Mouse (Mus musculus) gastrocnemius, adult 2 months (tissue): ENCODE measurements around the gene Reck. TPM values are rescaled to one million over a fixed set of nuclear protein-coding genes. Genes with fewer than 3 reads are reported as not detected.

Source experiments
- DNase-seq: peaks from one replicate; pipeline ENCODE4 v3.0.0; 2022
- H3K27ac ChIP-seq: fragments of 200-600 bp; 2 replicates; pipeline ENCODE4 v1.8.1; 2022; ENCODE audit warnings: mild to moderate bottlenecking
- H3K4me3 ChIP-seq: fragments of 200-600 bp; 2 replicates; pipeline ENCODE4 v1.8.1; 2022; ENCODE audit warnings: mild to moderate bottlenecking, moderate library complexity
- CTCF ChIP-seq: fragments of 200-600 bp; IDR thresholded peaks from 2 replicates; pipeline ENCODE4 v1.8.1; 2022; ENCODE audit warnings: antibody characterized with exemption, mild to moderate bottlenecking, moderate library complexity
- intact Hi-C: fragments of 180-260 bp; cut with DNase I; formaldehyde crosslinking; loops from one replicate; pipeline ENCODE4 v1.15.1; 2025
- total RNA-seq, 2 experiments: library from RNA; stranded (reverse); gene quantifications; 2 replicates each; pipeline ENCODE4 v1.2.3; 2021

Gene Reck
- total RNA-seq, 2 experiments from 2014 or later, result 1.6 to 3.6 TPM

DNA sequence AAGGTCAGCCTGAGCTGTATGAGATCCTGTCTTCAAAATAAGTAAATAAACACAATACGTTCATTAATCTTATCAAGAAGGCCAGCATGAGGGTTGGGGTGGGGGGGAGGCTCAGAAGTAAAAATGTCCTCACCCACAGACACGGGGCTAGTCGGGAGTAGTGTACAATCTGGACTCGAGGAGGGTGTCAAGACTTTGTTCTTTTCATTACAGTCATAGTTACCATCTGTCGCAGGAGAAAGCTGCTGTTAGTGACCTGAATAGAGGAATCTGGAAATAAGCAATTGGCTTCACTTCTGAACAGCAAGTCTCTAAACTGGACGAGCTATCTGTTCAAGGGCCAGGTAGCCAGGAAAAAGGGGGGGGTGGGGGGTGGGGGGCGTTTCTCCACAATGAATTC, 829 bp upstream of the Reck start:
- DNase-seq, result no peak
- TF ChIP-seq CTCF, result no peak
- Histone ChIP-seq H3K4me3 (no peak overlapping the region; the same call in 1 of the 2 replicates), H3K27ac (no peak overlapping the region)
- intact Hi-C loops, result no loop called here

DNA sequence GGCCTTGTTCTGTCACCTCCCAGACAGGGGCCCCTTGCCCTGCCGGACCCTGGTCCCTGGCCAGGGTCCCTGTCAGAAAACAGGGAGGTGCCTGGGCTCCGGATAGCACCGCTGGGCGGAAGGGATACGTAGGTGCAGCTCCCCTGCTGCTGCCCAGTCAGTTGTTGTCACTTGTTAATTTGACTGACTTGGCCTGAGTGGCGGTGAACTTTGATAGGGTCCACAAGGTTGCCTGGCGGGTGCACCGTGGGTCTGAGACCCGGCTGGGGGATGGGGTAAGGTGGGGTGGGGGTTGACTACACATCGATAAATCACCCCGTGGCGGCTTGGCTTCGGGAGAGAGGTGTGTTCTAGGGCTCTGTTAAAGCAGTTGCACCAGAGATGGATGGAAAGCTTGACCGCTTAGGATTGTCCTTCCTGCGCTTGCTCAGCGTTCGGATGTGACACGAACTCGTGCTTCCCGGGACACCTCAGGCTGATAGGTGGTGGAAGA, 635 bp downstream of the Reck start:
- intact Hi-C loops, result no loop called here
- no peak for DNase-seq
- peak overlapping the region; percentile 81 for H3K27ac ChIP-seq
- TF ChIP-seq CTCF, result no peak
- H3K4me3 ChIP-seq, result peak overlapping the region; percentile 75

- intact Hi-C loops, result no loop called here
Observed at GRCm38 (mm10) chr4:43877230-43877629, 1.9 kb downstream of the Reck start.

DNA sequence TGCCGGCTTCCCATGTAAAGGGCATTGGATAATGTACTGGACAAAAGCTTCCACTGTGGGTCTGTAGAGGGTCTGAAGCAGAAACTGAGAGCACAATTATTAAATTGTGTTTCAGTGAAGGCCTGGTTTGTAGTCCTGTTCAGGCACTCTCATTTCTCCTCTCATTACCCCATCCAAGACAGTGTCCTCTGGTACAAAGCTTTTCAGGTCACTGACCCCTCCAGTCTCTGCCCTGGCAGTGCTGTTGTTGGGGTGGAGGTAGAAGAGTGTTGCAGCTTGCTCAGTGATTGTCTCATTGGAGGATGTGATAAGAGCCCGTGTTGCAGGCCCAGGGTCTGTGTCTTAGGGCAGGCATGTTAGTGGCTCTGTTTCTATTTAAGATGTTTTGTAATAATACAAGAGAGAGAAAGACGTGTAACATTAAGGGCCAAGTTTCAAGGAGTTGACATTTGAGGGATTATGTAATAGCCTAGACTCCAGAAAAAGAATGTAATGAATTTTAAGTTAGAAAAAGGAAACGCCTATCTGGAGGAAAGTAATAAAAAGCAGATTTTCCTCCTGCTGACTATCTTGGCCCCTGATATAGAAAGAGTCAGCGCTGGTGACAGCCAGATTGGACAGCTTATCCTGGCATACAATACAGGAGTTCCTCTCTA, 2.9 kb downstream of the Reck start:
- DNase-seq, result no peak
- intact Hi-C loops, result no loop called here
- no peak for TF ChIP-seq CTCF
- peak overlapping the region; percentile 69 for H3K27ac ChIP-seq
- no peak overlapping the region for H3K4me3 ChIP-seq

More at GRCm38 (mm10) chr4:43877230-43877629, 1.9 kb downstream of the Reck start:
- no peak for DNase-seq
- Histone ChIP-seq H3K27ac (no peak overlapping the region), H3K4me3 (no peak overlapping the region)
- TF ChIP-seq CTCF, result no peak

GRCm38 (mm10) chr4:43879566-43879965, 4.2 kb downstream of the Reck start:
- H3K4me3 ChIP-seq, result no peak overlapping the region
- intact Hi-C loops, result no loop called here
- H3K27ac ChIP-seq, result no peak overlapping the region
- DNase-seq, result no peak
- TF ChIP-seq CTCF, result no peak

DNA sequence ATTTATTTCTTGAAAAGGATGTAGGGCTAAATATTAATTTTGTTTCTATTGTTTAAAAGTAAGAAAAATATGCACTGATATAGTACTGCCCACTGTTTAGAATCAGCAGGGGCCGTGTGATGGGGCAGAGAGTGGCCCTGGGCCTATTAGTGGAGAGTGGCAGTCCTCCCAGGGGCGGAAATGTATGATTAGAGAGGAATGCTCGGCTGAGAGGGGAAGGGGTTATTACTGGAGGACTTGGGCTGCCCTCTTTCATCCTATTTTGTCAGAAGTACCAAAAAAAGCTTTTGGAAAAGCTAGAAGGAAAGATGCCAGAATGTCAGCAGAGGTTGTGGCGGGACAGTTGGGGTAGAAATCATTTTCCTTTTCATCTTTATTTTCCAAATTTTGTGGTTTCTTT, 8.9 kb downstream of the Reck start:
- intact Hi-C loops, result no loop called here

DNA sequence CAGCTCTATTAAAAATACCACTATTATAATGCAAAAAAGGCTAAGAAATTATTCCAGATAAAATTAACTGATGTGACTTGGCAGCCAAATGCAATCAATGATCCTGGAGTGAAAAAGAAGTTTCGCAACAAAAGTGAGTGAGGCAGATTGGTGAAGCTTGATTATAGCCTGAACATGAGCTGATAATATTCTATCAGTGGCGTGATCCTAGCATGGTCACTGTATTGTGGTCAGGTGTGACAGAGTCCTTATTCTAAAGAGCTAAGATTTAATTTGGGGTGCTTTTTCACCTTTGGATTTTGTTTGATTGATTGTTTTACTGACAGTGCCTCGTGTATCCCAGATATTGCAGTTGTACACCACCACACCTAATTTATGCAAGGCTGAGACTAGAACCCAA, 15.9 kb downstream of the Reck start:
- H3K4me3 ChIP-seq, result no peak overlapping the region
- no peak for DNase-seq
- no peak for TF ChIP-seq CTCF
- intact Hi-C loops, result no loop called here
- H3K27ac ChIP-seq, result no peak overlapping the region

More for the DNA sequence above, 8.9 kb downstream of the Reck start:
- peak overlapping the region; percentile 35; the same call in 1 of the 2 replicates for H3K27ac ChIP-seq
- DNase-seq, result no peak
- H3K4me3 ChIP-seq, result no peak overlapping the region
- no peak for TF ChIP-seq CTCF

DNA sequence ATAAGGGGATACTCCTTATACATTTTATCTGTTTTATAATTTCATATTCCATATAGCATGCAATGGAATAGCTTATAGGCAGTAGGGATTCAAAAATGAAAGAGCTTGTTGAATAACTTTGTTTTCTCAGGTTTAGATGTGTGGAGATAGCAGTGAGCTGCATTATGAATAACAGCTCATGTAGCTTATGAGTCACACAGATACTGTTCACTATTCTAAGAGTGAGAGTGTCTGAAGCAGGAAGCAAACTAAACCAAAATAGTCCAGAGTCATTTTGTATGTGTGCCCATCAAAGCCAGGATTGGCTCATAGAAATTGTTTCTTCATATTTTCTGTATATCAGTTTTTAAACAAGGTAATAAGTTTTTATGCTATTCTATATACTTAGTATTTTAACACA, 21.9 kb downstream of the Reck start:
- intact Hi-C loops, result no loop called here
- no peak for DNase-seq
- TF ChIP-seq CTCF, result no peak
- Histone ChIP-seq H3K27ac (no peak overlapping the region), H3K4me3 (no peak overlapping the region)

DNA sequence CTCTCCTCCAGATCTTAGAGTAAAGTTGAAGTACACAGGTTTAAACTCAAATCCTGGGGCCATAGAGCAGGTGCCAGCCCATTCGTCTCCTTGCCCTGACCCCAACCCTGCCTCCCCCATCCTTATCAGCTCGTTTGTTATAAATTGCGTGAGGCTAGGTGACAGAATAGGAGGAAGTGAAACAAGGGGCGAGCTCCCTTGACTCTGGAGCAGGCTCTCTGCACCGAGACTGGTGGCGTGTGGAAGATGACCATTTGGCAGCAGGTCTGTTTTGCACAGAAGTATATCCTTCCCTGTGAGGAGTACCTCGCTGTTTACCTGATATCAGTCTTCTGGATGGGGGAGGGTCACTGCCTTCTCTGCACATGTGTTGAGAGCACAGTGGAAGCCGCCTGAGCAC, 23.9 kb downstream of the Reck start:
- DNase-seq, result no peak
- H3K4me3 ChIP-seq, result no peak overlapping the region
- H3K27ac ChIP-seq, result no peak overlapping the region
- intact Hi-C loops, result no loop called here
- no peak for TF ChIP-seq CTCF

DNA sequence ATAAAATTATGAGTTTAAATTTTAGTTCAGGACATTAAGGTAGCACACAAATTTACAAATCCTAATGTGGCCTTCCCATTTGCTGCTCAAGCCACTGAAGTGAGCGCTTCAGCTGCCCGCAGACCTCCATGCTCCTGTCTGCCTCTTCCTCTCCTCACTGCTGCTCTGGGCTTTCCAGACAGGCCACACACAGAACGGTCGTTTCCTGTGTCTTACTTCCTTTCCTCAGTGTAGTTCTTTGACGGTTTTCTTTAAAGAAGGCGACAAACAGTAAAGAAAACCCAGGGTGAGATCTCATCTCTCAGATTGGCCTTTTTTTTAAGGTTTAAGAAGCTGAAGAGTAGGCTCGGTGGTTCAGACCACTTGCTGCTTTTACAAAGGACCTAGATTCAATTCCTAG, 28.4 kb downstream of the Reck start:
- no peak overlapping the region for H3K27ac ChIP-seq
- DNase-seq, result no peak
- H3K4me3 ChIP-seq, result no peak overlapping the region
- intact Hi-C loops, result loop anchor here (10.0 kb wide), 1 partner anchor 211 kb away; no protein-coding TSS in a partner anchor
- TF ChIP-seq CTCF, result no peak

DNA sequence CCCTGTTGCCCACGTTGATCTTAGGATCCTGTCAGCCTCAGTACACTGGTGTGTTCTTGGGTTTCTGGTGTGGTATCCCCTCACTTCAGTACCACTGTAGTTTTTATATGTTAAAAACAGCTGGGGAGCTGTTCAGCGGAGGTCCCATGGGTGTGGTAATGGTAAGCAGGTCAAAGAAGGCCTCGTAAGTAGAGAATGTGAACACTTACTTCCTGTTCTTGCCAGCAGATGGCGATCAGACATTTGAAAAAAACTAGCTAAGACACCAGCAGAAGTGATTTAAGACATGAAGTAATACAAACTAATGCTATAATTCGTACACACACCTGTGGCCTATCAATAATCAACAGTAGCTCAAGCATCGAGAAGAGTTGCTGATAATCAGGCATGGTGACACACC, 31.1 kb downstream of the Reck start:
- Histone ChIP-seq H3K4me3 (no peak overlapping the region), H3K27ac (0 out of 2 replicates have a peak overlapping the region, but pooled peaks have one; percentile 20)
- peak; percentile 74 for TF ChIP-seq CTCF
- intact Hi-C loops, result loop anchor here (1.0 to 10.0 kb wide), 2 partner anchors 76 to 208 kb away; no protein-coding TSS in a partner anchor
- peak; percentile 37 for DNase-seq

DNA sequence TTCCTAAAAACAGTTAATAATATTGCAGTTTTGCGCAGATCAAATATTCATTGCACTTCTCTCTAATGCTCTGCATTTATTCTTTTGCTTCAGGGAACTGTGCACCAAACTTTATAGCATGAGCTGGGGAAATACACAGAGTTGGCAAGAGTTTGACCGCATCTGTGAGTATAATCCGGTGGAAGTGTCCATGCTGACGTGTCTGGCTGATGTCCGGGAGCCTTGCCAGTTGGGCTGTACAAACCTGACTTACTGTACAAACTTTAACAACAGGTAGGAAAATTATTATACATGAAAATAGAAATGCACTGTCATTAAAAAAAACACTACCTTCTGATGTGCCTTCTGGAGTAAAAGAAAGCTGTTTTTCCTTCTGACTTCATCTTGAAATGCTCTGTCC, 42.9 kb downstream of the Reck start:
- TF ChIP-seq CTCF, result no peak
- intact Hi-C loops, result no loop called here
- no peak for DNase-seq
- Histone ChIP-seq H3K4me3 (no peak overlapping the region), H3K27ac (no peak overlapping the region)

GRCm38 (mm10) chr4:43920602-43921001, 45.3 kb downstream of the Reck start:
- H3K27ac ChIP-seq, result no peak overlapping the region
- no peak; the same call in 1 of the 2 replicates for TF ChIP-seq CTCF
- intact Hi-C loops, result no loop called here

GRCm38 (mm10) chr4:43925125-43925524, 49.8 kb downstream of the Reck start:
- TF ChIP-seq CTCF, result no peak
- Histone ChIP-seq H3K4me3 (peak overlapping the region; percentile 19; the same call in 1 of the 2 replicates), H3K27ac (peak overlapping the region; percentile 78)
- intact Hi-C loops, result loop anchor here (1.0 to 5.0 kb wide), 2 partner anchors 32 to 107 kb away; partner anchors contain the start of gene Glipr2
- no peak for DNase-seq

More at GRCm38 (mm10) chr4:43920602-43921001, 45.3 kb downstream of the Reck start:
- no peak overlapping the region for H3K4me3 ChIP-seq
- no peak for DNase-seq
